14 mouse cellular contexts compared by ENCODE assay signal in genomic region chr7:140921225-140921975, GRCm38 (mm10). TPM values are rescaled to one million over a fixed set of nuclear protein-coding genes. Genes with fewer than 3 reads are reported as not detected.
DNase-seq lines count a peak whose midpoint lies in the region; ATAC-seq and TF ChIP-seq lines count a peak whose summit lies in the region.
"Had no signal": no experiment of that assay in that cellular context is flagged by ENCODE, and none has a peak within 500 bp of the region (broad histone marks: within the 10 kb centered on the region; RNA-seq: fewer than 3 reads in every experiment).

No protein-coding gene starts in this region.

- no peak overlapping the region; the same call in 1 of the 2 replicates for H3K4me3 ChIP-seq in liver, embryonic 11.5 days (ENCODE audit: low read depth, low read length)
- H3K4me3 ChIP-seq in liver, postnatal 0 days (ENCODE audit: low read depth, low read length), result no peak overlapping the region
- H3K4me3 ChIP-seq in forebrain, postnatal 0 days (ENCODE audit: low read depth, low read length), result no peak overlapping the region
- H3K4me3 ChIP-seq in kidney, postnatal 0 days (replicated peaks; ENCODE audit: low read depth, low read length), result no peak overlapping the region
- no peak overlapping the region for H3K4me3 ChIP-seq in neural tube, embryonic 15.5 days (replicated peaks)
- H3K4me3 ChIP-seq: myocyte had no signal

- no peaks in the 10 kb centered on the region for H3K9me3 ChIP-seq in liver, embryonic 11.5 days (ENCODE audit: control insufficient read depth, low read length)
- H3K9me3 ChIP-seq in liver, postnatal 0 days (ENCODE audit: low read length), result no peaks in the 10 kb centered on the region
- no peaks in the 10 kb centered on the region for H3K9me3 ChIP-seq in forebrain, postnatal 0 days (ENCODE audit: low read length)
- no peaks in the 10 kb centered on the region for H3K9me3 ChIP-seq in kidney, postnatal 0 days (replicated peaks; ENCODE audit: low read length)
- H3K9me3 ChIP-seq in neural tube, embryonic 15.5 days (replicated peaks), result no peaks in the 10 kb centered on the region
- H3K9me3 ChIP-seq: lung, embryonic 15.5 days had no signal

- TF ChIP-seq CTCF in liver, postnatal 0 days (IDR thresholded peaks at IDR 0.05; ENCODE audit: low read depth), result no peak
- TF ChIP-seq CTCF in forebrain, postnatal 0 days (IDR thresholded peaks at IDR 0.05; ENCODE audit: low read depth), result no peak
- no peak for TF ChIP-seq CTCF in kidney, postnatal 0 days (IDR thresholded peaks at IDR 0.05; ENCODE audit: low read depth)

- no peak for ATAC-seq in liver, embryonic 11.5 days (replicated peaks; ENCODE audit: low FRiP score)
- no peak for ATAC-seq in liver, postnatal 0 days
- ATAC-seq in forebrain, postnatal 0 days, result no peak
- no peak for ATAC-seq in kidney, postnatal 0 days (replicated peaks; ENCODE audit: low FRiP score, low read depth)
- ATAC-seq in neural tube, embryonic 15.5 days (ENCODE audit: low FRiP score), result no peak

- no peak overlapping the region for H3K9ac ChIP-seq in liver, embryonic 11.5 days (ENCODE audit: low read depth, low read length)
- H3K9ac ChIP-seq in liver, postnatal 0 days (replicated peaks), result no peak overlapping the region
- H3K9ac ChIP-seq in forebrain, postnatal 0 days, result no peak overlapping the region
- no peak overlapping the region for H3K9ac ChIP-seq in kidney, postnatal 0 days (ENCODE audit: low read depth, low read length)
- H3K9ac ChIP-seq in neural tube, embryonic 15.5 days (replicated peaks), result no peak overlapping the region
- H3K9ac ChIP-seq: lung, embryonic 15.5 days had no signal

- H3K4me2 ChIP-seq in liver, embryonic 11.5 days, result peak overlapping the region; percentile 75; the same call in 1 of the 2 replicates
- no peak overlapping the region for H3K4me2 ChIP-seq in liver, postnatal 0 days (ENCODE audit: low read depth, low read length)
- peak overlapping the region; percentile 99; the same call in 1 of the 2 replicates for H3K4me2 ChIP-seq in forebrain, postnatal 0 days (ENCODE audit: low read depth)
- H3K4me2 ChIP-seq in kidney, postnatal 0 days (ENCODE audit: low read length), result 0 out of 2 replicates have a peak overlapping the region, but pooled peaks have one; percentile 58
- peak overlapping the region; percentile 79 for H3K4me2 ChIP-seq in neural tube, embryonic 15.5 days

- 27% methylated on average over 22 of the region's 22 CpGs for WGBS in liver, embryonic 11.5 days
- 33% methylated on average over 22 of the region's 22 CpGs for WGBS in liver, postnatal 0 days (ENCODE audit: insufficient replicate concordance)
- 32% methylated on average over 22 of the region's 22 CpGs for WGBS in forebrain, postnatal 0 days
- 22% methylated on average over 22 of the region's 22 CpGs for WGBS in kidney, postnatal 0 days
- WGBS in neural tube, embryonic 15.5 days, result 28% methylated on average over 22 of the region's 22 CpGs

- peaks cover 55% of the 10 kb centered on the region for H3K27me3 ChIP-seq in liver, embryonic 11.5 days (replicated peaks; ENCODE audit: control insufficient read depth, insufficient read depth, low read length)
- peaks cover 27% of the 10 kb centered on the region for H3K27me3 ChIP-seq in liver, postnatal 0 days (ENCODE audit: insufficient read depth, low read length)
- peaks cover 53% of the 10 kb centered on the region for H3K27me3 ChIP-seq in forebrain, postnatal 0 days (ENCODE audit: insufficient read depth, low read length)
- peaks cover 30% of the 10 kb centered on the region for H3K27me3 ChIP-seq in kidney, postnatal 0 days (ENCODE audit: insufficient read depth, low read length)
- peaks cover 75% of the 10 kb centered on the region for H3K27me3 ChIP-seq in neural tube, embryonic 15.5 days (replicated peaks)

- H3K27ac ChIP-seq in liver, embryonic 11.5 days (ENCODE audit: low read depth, low read length), result no peak overlapping the region
- H3K27ac ChIP-seq in liver, postnatal 0 days (ENCODE audit: low read depth), result no peak overlapping the region
- H3K27ac ChIP-seq in forebrain, postnatal 0 days (ENCODE audit: low read depth, low read length), result no peak overlapping the region
- no peak overlapping the region for H3K27ac ChIP-seq in kidney, postnatal 0 days
- H3K27ac ChIP-seq in neural tube, embryonic 15.5 days (replicated peaks), result no peak overlapping the region
- H3K27ac ChIP-seq: lung, embryonic 15.5 days had no signal

- no peaks in the 10 kb centered on the region for H3K36me3 ChIP-seq in liver, embryonic 11.5 days (ENCODE audit: control insufficient read depth, insufficient read depth, low read length)
- H3K36me3 ChIP-seq in liver, postnatal 0 days (replicated peaks; ENCODE audit: insufficient read depth, low read length), result no peaks in the 10 kb centered on the region; the same call in 1 of the 2 replicates
- no peaks in the 10 kb centered on the region for H3K36me3 ChIP-seq in forebrain, postnatal 0 days (ENCODE audit: insufficient read depth)
- no peaks in the 10 kb centered on the region for H3K36me3 ChIP-seq in kidney, postnatal 0 days (ENCODE audit: insufficient read depth, low read length)
- H3K36me3 ChIP-seq in neural tube, embryonic 15.5 days, result no peaks in the 10 kb centered on the region
- H3K36me3 ChIP-seq: lung, embryonic 15.5 days had no signal

- no peak for DNase-seq in liver, embryonic 11.5 days (ENCODE audit: low spot score)
- DNase-seq in liver, postnatal 0 days, result no peak
- no peak for DNase-seq in forebrain, postnatal 0 days
- DNase-seq in kidney, postnatal 0 days (ENCODE audit: low spot score), result peak; percentile 17
- no peak for DNase-seq in spleen, postnatal 4 days (ENCODE audit: low spot score in 2 of 2)
- DNase-seq in cerebellum, adult 9-10 months, result no peak
- no peak for DNase-seq in cerebellum, adult 11-12 months
- DNase-seq: gastrocnemius, postnatal 10 days; heart, postnatal 10 days; right cerebral cortex, postnatal 25 days had no signal

- TF ChIP-seq EP300 in liver, postnatal 0 days (IDR thresholded peaks at IDR 0.05; ENCODE audit: low read depth), result no peak

- peaks cover 9% of the 10 kb centered on the region; the same call in 1 of the 2 replicates for H3K4me1 ChIP-seq in liver, embryonic 11.5 days (replicated peaks; ENCODE audit: control insufficient read depth, insufficient read depth, low read length)
- peaks cover 11% of the 10 kb centered on the region for H3K4me1 ChIP-seq in liver, postnatal 0 days (ENCODE audit: insufficient read depth)
- H3K4me1 ChIP-seq in forebrain, postnatal 0 days (ENCODE audit: insufficient read depth), result no peaks in the 10 kb centered on the region
- no peaks in the 10 kb centered on the region; the same call in 1 of the 2 replicates for H3K4me1 ChIP-seq in kidney, postnatal 0 days (replicated peaks; ENCODE audit: insufficient read depth, low read length)
- H3K4me1 ChIP-seq in neural tube, embryonic 15.5 days, result peaks cover 25% of the 10 kb centered on the region

RNA-seq across cellular contexts. Expression of gene Nlrp6, which starts 0.7 kb away (rescaled TPM):
- 1.3 and 1.9 TPM in 2 replicates for polyA plus RNA-seq in liver, embryonic 11.5 days (2014; fragmentation: Nextera tagmentation; extraction: Ambion mirVana)
- 16.7 and 18.8 TPM in 2 replicates for polyA plus RNA-seq in liver, postnatal 0 days (2015; fragmentation: Nextera tagmentation; extraction: Ambion mirVana)
- total RNA-seq in forebrain, postnatal 0 days (2014; rRNA removed), result 0.85 and 1.00 TPM in 2 replicates
- polyA plus RNA-seq in forebrain, postnatal 0 days (2015; fragmentation: Nextera tagmentation; extraction: Ambion mirVana), result 0.98 and 1.3 TPM in 2 replicates
- polyA plus RNA-seq in kidney, postnatal 0 days (2015; fragmentation: Nextera tagmentation; extraction: Ambion mirVana), result 2.1 and 2.6 TPM in 2 replicates
- 0.67 and 5.6 TPM in 2 replicates for polyA plus RNA-seq in neural tube, embryonic 15.5 days (2015; fragmentation: Nextera tagmentation; extraction: Ambion mirVana)
- total RNA-seq: gastrocnemius, postnatal 10 days; heart, postnatal 10 days had no signal

RNA-seq across cellular contexts. Expression of gene Pgghg, which starts 19.8 kb away (rescaled TPM):
- polyA plus RNA-seq in liver, embryonic 11.5 days (2014; fragmentation: Nextera tagmentation; extraction: Ambion mirVana), result 13.1 and 13.2 TPM in 2 replicates
- polyA plus RNA-seq in liver, postnatal 0 days (2015; fragmentation: Nextera tagmentation; extraction: Ambion mirVana), result 5.5 and 6.3 TPM in 2 replicates
- total RNA-seq in forebrain, postnatal 0 days (2014; rRNA removed), result 7.2 and 8.5 TPM in 2 replicates
- polyA plus RNA-seq in forebrain, postnatal 0 days (2015; fragmentation: Nextera tagmentation; extraction: Ambion mirVana), result 4.7 and 5.3 TPM in 2 replicates
- 20.3 and 20.7 TPM in 2 replicates for polyA plus RNA-seq in kidney, postnatal 0 days (2015; fragmentation: Nextera tagmentation; extraction: Ambion mirVana)
- polyA plus RNA-seq in neural tube, embryonic 15.5 days (2015; fragmentation: Nextera tagmentation; extraction: Ambion mirVana), result 6.3 and 10.2 TPM in 2 replicates

RNA-seq across cellular contexts. Expression of gene Cox8b, which starts 21.2 kb away (rescaled TPM):
- 0.97 TPM in 1 of 2 replicates, not detected in the other for polyA plus RNA-seq in liver, embryonic 11.5 days (2014; fragmentation: Nextera tagmentation; extraction: Ambion mirVana)
- 1.2 and 12.7 TPM in 2 replicates for polyA plus RNA-seq in liver, postnatal 0 days (2015; fragmentation: Nextera tagmentation; extraction: Ambion mirVana)
- total RNA-seq in forebrain, postnatal 0 days (2014; rRNA removed), result not detected in 2 replicates
- polyA plus RNA-seq in forebrain, postnatal 0 days (2015; fragmentation: Nextera tagmentation; extraction: Ambion mirVana), result not detected in 2 replicates
- polyA plus RNA-seq in kidney, postnatal 0 days (2015; fragmentation: Nextera tagmentation; extraction: Ambion mirVana), result 0.39 and 0.47 TPM in 2 replicates
- 1.5 and 4.8 TPM in 2 replicates for polyA plus RNA-seq in neural tube, embryonic 15.5 days (2015; fragmentation: Nextera tagmentation; extraction: Ambion mirVana)

RNA-seq across cellular contexts. Expression of gene Ifitm5, which starts 28.7 kb away (rescaled TPM):
- 0.58 and 0.60 TPM in 2 replicates for polyA plus RNA-seq in liver, embryonic 11.5 days (2014; fragmentation: Nextera tagmentation; extraction: Ambion mirVana)
- polyA plus RNA-seq in liver, postnatal 0 days (2015; fragmentation: Nextera tagmentation; extraction: Ambion mirVana), result 0.41 and 0.48 TPM in 2 replicates
- 0.86 TPM in 1 of 2 replicates, not detected in the other for total RNA-seq in forebrain, postnatal 0 days (2014; rRNA removed)
- 0.28 and 0.45 TPM in 2 replicates for polyA plus RNA-seq in forebrain, postnatal 0 days (2015; fragmentation: Nextera tagmentation; extraction: Ambion mirVana)
- polyA plus RNA-seq in kidney, postnatal 0 days (2015; fragmentation: Nextera tagmentation; extraction: Ambion mirVana), result 1.5 and 2.2 TPM in 2 replicates
- 3.0 and 4.5 TPM in 2 replicates for polyA plus RNA-seq in neural tube, embryonic 15.5 days (2015; fragmentation: Nextera tagmentation; extraction: Ambion mirVana)
- total RNA-seq: left cerebral cortex, adult 18-20 months had no signal

RNA-seq across cellular contexts. Expression of gene Gm45717, which starts 34.3 kb away (rescaled TPM):
- polyA plus RNA-seq in liver, embryonic 11.5 days (2014; fragmentation: Nextera tagmentation; extraction: Ambion mirVana), result not detected in 2 replicates
- 0.59 TPM in 1 of 2 replicates, not detected in the other for polyA plus RNA-seq in liver, postnatal 0 days (2015; fragmentation: Nextera tagmentation; extraction: Ambion mirVana)
- not detected in 2 replicates for total RNA-seq in forebrain, postnatal 0 days (2014; rRNA removed)
- not detected in 2 replicates for polyA plus RNA-seq in forebrain, postnatal 0 days (2015; fragmentation: Nextera tagmentation; extraction: Ambion mirVana)
- polyA plus RNA-seq in kidney, postnatal 0 days (2015; fragmentation: Nextera tagmentation; extraction: Ambion mirVana), result 0.45 and 0.68 TPM in 2 replicates
- not detected in 2 replicates for polyA plus RNA-seq in neural tube, embryonic 15.5 days (2015; fragmentation: Nextera tagmentation; extraction: Ambion mirVana)
- total RNA-seq: gastrocnemius, postnatal 10 days; heart, postnatal 10 days; left cerebral cortex, adult 18-20 months had no signal
- polyA plus RNA-seq: lung, embryonic 15.5 days had no signal
